Mouse (Mus musculus) macrophage (primary cell): Measurements from ENCODE around the gene Vmn1r111. TPM values are rescaled to one million over a fixed set of nuclear protein-coding genes. Genes with fewer than 3 reads are reported as not detected.
"Not testable (repeated sequence)": the region's sequence is repeated elsewhere in the genome, so short reads cannot be mapped to it uniquely, and the experiment has no call there.

Source experiments
- H3K27ac ChIP-seq: fragments of 350-480 bp; formaldehyde crosslinking; 2 replicates; pipeline ENCODE4 v1.9.0; 2021
- H3K36me3 ChIP-seq: fragments of 350-480 bp; formaldehyde crosslinking; 2 replicates; pipeline ENCODE4 v1.9.0; 2021; ENCODE audit errors: inconsistent target
- H3K4me3 ChIP-seq: fragments of 350-480 bp; formaldehyde crosslinking; 2 replicates; pipeline ENCODE4 v1.9.0; 2021; ENCODE audit errors: inconsistent target
- H3K79me2 ChIP-seq: fragments of 350-480 bp; formaldehyde crosslinking; 2 replicates; pipeline ENCODE4 v1.9.0; 2021; ENCODE audit errors: inconsistent target
- WGBS: methylation state at CpG from one replicate; pipeline ENCODE4 v1.1.7; 2026; ENCODE audit warnings: inconsistent platforms; ENCODE audit not compliant: missing documents; 5-methylcytosine and 5-hydroxymethylcytosine counted together
- polyA plus RNA-seq: library from polyadenylated mRNA; stranded (reverse); fragments of 250-400 nt; gene quantifications from 3 replicates; pipeline ENCODE4 v1.2.4, GENCODE M21; 2018; ENCODE audit warnings: inconsistent platforms
- total RNA-seq, 78 experiments: library from RNA; depleted of rRNA; stranded (reverse); fragments of 250-400 nt; gene quantifications; 1 replicate in 9 of 78; 2 replicates in 24 of 78; 3 replicates in 43 of 78; 4 replicates in 2 of 78; pipeline ENCODE4 v1.2.4; 2018; ENCODE audit warnings: inconsistent platforms in 56 of 78

Vmn1r111 gene
- not detected for total RNA-seq (2018; cell fraction: chromatin; rRNA removed)
- not detected for total RNA-seq (2018; cell fraction: cytosol; rRNA removed)
- total RNA-seq (2018; cell fraction: nucleus; rRNA removed), result not detected
- polyA plus RNA-seq, result not detected in 3 replicates

DNA sequence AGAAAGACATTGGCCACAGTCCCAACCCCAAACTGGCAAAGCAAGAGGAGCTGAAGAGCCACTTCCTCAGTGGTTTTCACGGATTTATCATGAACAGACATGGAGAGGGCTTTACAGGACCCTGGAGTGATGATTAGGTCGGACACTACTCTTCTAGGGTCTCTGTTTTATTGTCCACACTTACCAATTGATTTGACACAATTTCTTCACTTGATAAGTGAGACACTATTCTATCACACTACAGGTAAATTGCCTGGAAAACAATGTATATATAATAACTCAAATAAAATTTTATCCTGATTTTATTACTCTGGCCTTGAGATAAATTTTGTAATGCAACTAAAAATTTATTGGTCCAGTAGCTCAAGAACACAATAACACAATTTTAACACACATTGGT is at the start of gene Vmn1r111:
Vmn1r111 (minus strand) TSS at position 101 of the 400 bp plus-strand sequence.
- H3K36me3 ChIP-seq, H3K27ac ChIP-seq, H3K4me3 ChIP-seq, H3K79me2 ChIP-seq: not testable (repeated sequence)
- no CpG with 5 or more reads among the region's 2 CpGs for WGBS

- H3K79me2 ChIP-seq, H3K36me3 ChIP-seq, H3K4me3 ChIP-seq, H3K27ac ChIP-seq: not testable (repeated sequence)
- no CpG with 5 or more reads among the region's 1 CpGs for WGBS
Measured at GRCm38 (mm10) chr7:20730524-20730923, 27.5 kb upstream of the Vmn1r111 start, which contains the start of gene Gm10668. Gm10668 (minus strand) TSS chr7:20730624.

- not testable (repeated sequence) for H3K4me3 ChIP-seq, H3K36me3 ChIP-seq, H3K27ac ChIP-seq, H3K79me2 ChIP-seq
- no CpG with 5 or more reads among the region's 3 CpGs for WGBS
Measured at GRCm38 (mm10) chr7:20668618-20669017, 34.4 kb downstream of the Vmn1r111 start, which contains the start of gene Vmn1r107. Vmn1r107 (plus strand) TSS chr7:20668918.

Other genes starting within 250 kb of the Vmn1r111 start
- gene Gm10670, start 228.3 kb downstream of the Vmn1r111 start, polyA plus RNA-seq, result not detected in 3 replicates
- not detected in 3 replicates for gene Vmn1r103, start 192.7 kb downstream of the Vmn1r111 start, polyA plus RNA-seq
- not detected in 3 replicates for gene Vmn1r104, start 169.4 kb downstream of the Vmn1r111 start, polyA plus RNA-seq
- gene Gm5726, start 157.5 kb downstream of the Vmn1r111 start, polyA plus RNA-seq, result not detected in 3 replicates
- not detected in 3 replicates for gene Gm4141, start 127.0 kb downstream of the Vmn1r111 start, polyA plus RNA-seq
- not detected in 3 replicates for gene Gm4513, start 104.2 kb downstream of the Vmn1r111 start, polyA plus RNA-seq
- gene Vmn1r107, start 34.3 kb downstream of the Vmn1r111 start, polyA plus RNA-seq, result not detected in 3 replicates
- gene Gm10668, start 27.4 kb upstream of the Vmn1r111 start, polyA plus RNA-seq, result not detected in 3 replicates
- not detected in 3 replicates for gene Vmn1r112, start 68.0 kb upstream of the Vmn1r111 start, polyA plus RNA-seq
- not detected in 3 replicates for gene Vmn1r113, start 84.1 kb upstream of the Vmn1r111 start, polyA plus RNA-seq
- gene Vmn1r114, start 109.0 kb upstream of the Vmn1r111 start, polyA plus RNA-seq, result not detected in 3 replicates
- not detected in 3 replicates for gene Vmn1r115, start 141.8 kb upstream of the Vmn1r111 start, polyA plus RNA-seq
- not detected in 3 replicates for gene Vmn1r116, start 169.0 kb upstream of the Vmn1r111 start, polyA plus RNA-seq
- not detected in 3 replicates for gene Vmn1r117, start 180.9 kb upstream of the Vmn1r111 start, polyA plus RNA-seq
- not detected in 3 replicates for gene Vmn1r118, start 209.1 kb upstream of the Vmn1r111 start, polyA plus RNA-seq